Mouse (Mus musculus) ES-E14 (cell line): Measurements from ENCODE around the gene Gcg. TPM values are rescaled to one million over a fixed set of nuclear protein-coding genes. Genes with fewer than 3 reads are reported as not detected.

Source experiments
- DNase-seq: peaks from one replicate; pipeline ENCODE4 v3.0.0-alpha.2; 2013; ENCODE audit warnings: low read depth, low spot score
- H3K27ac ChIP-seq: 2 replicates; pipeline ENCODE4 v1.5.1; 2012; ENCODE audit warnings: low read depth, mild to moderate bottlenecking, low read length, moderate library complexity, mixed read lengths; ENCODE audit not compliant: poor library complexity, insufficient read depth, severe bottlenecking
- H3K36me3 ChIP-seq: 2 replicates; pipeline ENCODE4 v1.6.1; 2012; ENCODE audit warnings: mild to moderate bottlenecking, low read length, moderate library complexity, mixed read lengths; ENCODE audit not compliant: control insufficient read depth, poor library complexity, insufficient read depth, severe bottlenecking
- H3K4me1 ChIP-seq, 2 experiments: fragments of 150-350 bp in 1 of 2; sonication (generic) in 1 of 2; 2 replicates each; pipeline ENCODE4 v1.6.1; 2012; ENCODE audit warnings: low read length in 2 of 2, mild to moderate bottlenecking in 1 of 2, mixed read lengths in 1 of 2; ENCODE audit not compliant: control insufficient read depth in 2 of 2, insufficient read depth in 2 of 2, poor library complexity in 1 of 2
- H3K4me3 ChIP-seq, 2 experiments: fragments of 150-350 bp in 1 of 2; sonication (generic) in 1 of 2; 2 replicates each; pipeline ENCODE4 v1.5.1; 2012; ENCODE audit warnings: low read length in 2 of 2, low read depth in 1 of 2, mild to moderate bottlenecking in 1 of 2, mixed read lengths in 1 of 2; ENCODE audit not compliant: insufficient read depth in 1 of 2, poor library complexity in 1 of 2, severe bottlenecking in 1 of 2
- H3K9ac ChIP-seq: 2 replicates; pipeline ENCODE4 v1.6.1; 2012; ENCODE audit warnings: low read depth, mild to moderate bottlenecking, low read length, mixed read lengths; ENCODE audit not compliant: poor library complexity, insufficient read depth, severe bottlenecking
- H3K9me3 ChIP-seq: fragments of 150-350 bp; sonication (generic); 2 replicates; pipeline ENCODE4 v1.6.1; 2012; ENCODE audit warnings: low read depth, mild to moderate bottlenecking, low read length; ENCODE audit not compliant: control insufficient read depth, insufficient read depth
- CHD2 ChIP-seq: IDR thresholded peaks from 2 replicates; pipeline ENCODE4 v1.6.1; 2014; ENCODE audit warnings: mild to moderate bottlenecking, low read depth, low read length, inconsistent platforms
- HCFC1 ChIP-seq: IDR thresholded peaks from 2 replicates; pipeline ENCODE4 v1.6.1; 2012; ENCODE audit warnings: low read length, inconsistent platforms, borderline replicate concordance; ENCODE audit not compliant: insufficient read depth
- MAFK ChIP-seq: IDR thresholded peaks from 2 replicates; pipeline ENCODE4 v1.6.1; 2014; ENCODE audit warnings: mild to moderate bottlenecking, low read depth, low read length, inconsistent platforms; ENCODE audit not compliant: insufficient read depth
- ZC3H11A ChIP-seq: IDR thresholded peaks from 2 replicates; pipeline ENCODE4 v1.6.1; 2012; ENCODE audit warnings: low read depth, mild to moderate bottlenecking, inconsistent platforms, low read length, borderline replicate concordance
- ZNF384 ChIP-seq: IDR thresholded peaks from 2 replicates; pipeline ENCODE4 v1.6.1; 2012; ENCODE audit warnings: low read depth, low read length, inconsistent platforms
- in situ Hi-C, 2 experiments: fragments of 600-800 bp; cut with MboI; formaldehyde crosslinking; loops; one replicate each; pipeline ENCODE4 v1.15.1; 2025; ENCODE audit warnings: low sequenced_read_pairs in 2 of 2, inconsistent platforms in 1 of 2; ENCODE audit not compliant: unreplicated experiment in 2 of 2
- total RNA-seq: library from RNA; depleted of rRNA; stranded (reverse); fragments of 300-350 nt; gene quantifications from 2 replicates; pipeline ENCODE4 v1.2.3, GENCODE M21; 2012; rRNA removed

Gcg gene
- total RNA-seq = not detected in 2 replicates

DNA sequence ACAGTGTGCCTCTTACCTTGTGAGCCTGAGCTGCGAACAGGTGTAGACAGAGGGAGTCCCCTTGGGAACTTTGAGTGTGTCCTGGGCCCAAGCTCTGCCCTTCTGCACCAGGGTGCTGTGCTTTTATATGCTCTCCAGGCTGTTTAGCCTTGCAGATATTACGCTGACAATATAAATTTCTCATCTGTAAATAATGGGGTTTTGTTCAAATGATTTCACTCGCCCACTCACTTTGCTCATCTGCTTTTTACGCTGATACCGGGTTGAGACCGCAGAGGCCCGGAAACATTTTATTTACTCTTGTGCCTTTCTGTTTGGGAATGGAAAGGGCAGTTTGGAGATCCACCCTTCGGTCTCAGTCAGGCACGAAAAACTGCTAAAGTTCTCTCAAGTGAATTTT is at the start of gene Gcg:
Gene Gcg, minus strand, starts transcription at position 101 of the 400 bp plus-strand sequence.
- Histone ChIP-seq H3K36me3 (no peaks in the 10 kb centered on the region), H3K9me3 (no peaks in the 10 kb centered on the region)
- TF ChIP-seq CHD2 (no peak), ZC3H11A (no peak), MAFK (no peak), HCFC1 (no peak), ZNF384 (no peak)

DNA sequence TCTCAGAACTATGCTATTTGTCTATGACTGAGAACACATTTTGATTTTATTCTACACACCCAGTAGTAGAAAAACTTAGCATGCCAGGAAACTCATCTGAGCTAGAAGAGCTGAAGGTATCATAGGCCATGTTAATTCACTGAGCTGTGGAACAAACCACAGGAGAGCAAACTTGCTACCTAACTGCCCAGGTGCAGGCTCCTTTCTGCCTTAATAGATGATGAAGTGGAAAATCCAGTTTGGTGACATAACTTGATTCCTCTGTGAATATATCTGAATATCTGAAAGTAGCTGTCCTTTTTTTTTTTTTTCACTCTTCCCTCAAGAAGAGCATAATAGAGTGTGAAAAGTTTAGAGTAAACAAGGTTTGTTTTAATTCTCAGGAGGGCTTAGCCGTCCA is 47.6 kb upstream of the Gcg start:
- no peaks in the 10 kb centered on the region for H3K4me1 ChIP-seq
- no peaks in the 10 kb centered on the region for H3K36me3 ChIP-seq
- no peak overlapping the region for H3K27ac ChIP-seq
- H3K9me3 ChIP-seq = no peaks in the 10 kb centered on the region
- TF ChIP-seq ZC3H11A (no peak), MAFK (no peak)
- no peak overlapping the region for H3K4me3 ChIP-seq
- no peak overlapping the region for H3K9ac ChIP-seq
- no peak for DNase-seq
- in situ Hi-C loops = no loop called here

More for the DNA sequence above, at the start of gene Gcg:
- in situ Hi-C loops = no loop called here
- H3K4me3 ChIP-seq = no peak within 1 kb of the TSS
- no peak within 1 kb of the TSS for H3K27ac ChIP-seq
- no peak for DNase-seq
- H3K9ac ChIP-seq = no peak within 1 kb of the TSS
- no peaks in the 10 kb centered on the region for H3K4me1 ChIP-seq

DNA sequence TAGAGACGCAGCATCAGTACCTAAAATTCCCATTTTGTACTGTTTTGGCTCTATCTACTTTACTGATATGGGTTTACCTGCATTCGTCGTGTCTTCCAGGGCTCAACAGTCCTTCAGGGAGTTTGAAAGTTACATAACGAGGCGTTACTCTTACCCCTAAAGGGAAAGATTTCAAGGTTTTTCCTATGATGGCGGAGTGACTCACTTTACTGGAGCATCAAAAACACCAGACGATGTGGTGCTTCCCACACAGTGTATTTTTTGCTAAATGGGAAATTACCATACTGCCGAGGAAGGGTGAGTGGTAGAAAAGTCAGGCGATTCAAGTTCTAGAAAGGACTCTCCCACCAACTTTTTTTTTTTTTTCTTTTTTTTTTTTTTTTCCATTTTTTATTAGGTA is 42.9 kb upstream of the Gcg start:
- in situ Hi-C loops = no loop called here
- no peaks in the 10 kb centered on the region for H3K4me1 ChIP-seq
- no peaks in the 10 kb centered on the region for H3K36me3 ChIP-seq
- no peak overlapping the region for H3K27ac ChIP-seq
- TF ChIP-seq ZNF384 (no peak), CHD2 (no peak), ZC3H11A (no peak), HCFC1 (no peak), MAFK (no peak)
- no peak overlapping the region for H3K9ac ChIP-seq
- H3K9me3 ChIP-seq = no peaks in the 10 kb centered on the region
- H3K4me3 ChIP-seq = no peak overlapping the region
- no peak for DNase-seq

DNA sequence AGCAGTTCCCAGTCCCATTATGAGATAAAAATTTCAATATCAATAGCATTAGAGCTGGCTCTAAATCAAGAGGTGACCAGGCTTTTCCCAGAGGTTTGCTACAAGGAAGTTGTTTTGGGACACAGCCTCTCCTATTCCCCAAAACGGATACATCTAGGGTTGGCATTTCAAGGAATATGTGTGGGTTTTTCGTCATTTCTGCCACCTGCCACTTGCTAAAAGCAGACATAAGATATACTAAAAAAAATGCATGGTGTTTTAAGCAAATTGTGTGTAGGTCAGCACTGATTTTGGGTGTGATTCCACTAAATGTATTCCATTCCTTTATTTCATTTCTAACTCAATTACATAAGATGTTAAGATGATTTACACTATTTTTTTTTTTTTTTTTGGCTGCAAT is 34.3 kb upstream of the Gcg start:
- Histone ChIP-seq H3K4me1 (no peaks in the 10 kb centered on the region), H3K9me3 (no peaks in the 10 kb centered on the region), H3K36me3 (no peaks in the 10 kb centered on the region), H3K9ac (no peak overlapping the region), H3K27ac (no peak overlapping the region), H3K4me3 (no peak overlapping the region)
- no peak for DNase-seq
- TF ChIP-seq CHD2 (no peak), HCFC1 (no peak), MAFK (no peak), ZNF384 (no peak), ZC3H11A (no peak)
- in situ Hi-C loops = no loop called here

DNA sequence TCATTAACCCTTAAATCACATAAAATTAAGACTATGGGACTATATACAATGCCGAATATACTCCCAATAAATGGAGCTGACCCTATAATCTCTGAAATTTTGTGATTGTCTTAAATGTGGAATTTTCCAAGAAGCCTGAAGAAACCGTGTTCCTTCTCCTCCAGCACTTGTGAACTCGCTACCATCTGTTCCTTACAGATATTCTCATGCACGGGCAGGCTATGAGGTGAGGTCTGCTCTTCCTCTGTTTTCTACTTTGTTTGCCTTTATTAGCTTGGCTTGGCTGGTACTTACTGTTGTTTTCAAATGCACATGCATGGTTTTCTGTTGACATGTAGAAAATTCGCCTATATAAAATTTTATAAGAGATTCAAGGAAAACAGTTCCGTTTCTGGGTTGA is 31.0 kb upstream of the Gcg start:
- no peaks in the 10 kb centered on the region for H3K36me3 ChIP-seq
- H3K9ac ChIP-seq = no peak overlapping the region
- H3K4me1 ChIP-seq = no peaks in the 10 kb centered on the region
- no peak overlapping the region for H3K4me3 ChIP-seq
- no peaks in the 10 kb centered on the region for H3K9me3 ChIP-seq
- in situ Hi-C loops = no loop called here
- TF ChIP-seq ZC3H11A (no peak), ZNF384 (no peak), CHD2 (no peak), MAFK (no peak), HCFC1 (no peak)
- H3K27ac ChIP-seq = no peak overlapping the region
- no peak for DNase-seq
